Mouse (Mus musculus) T-helper 1 cell (primary cell): ENCODE measurements at regions not wholly inside any gene's neighbourhood (a gene's known extent, or its start where the extent isn't known, plus 50 kb on each side); places are given as distances from the start of the nearest gene placed in this dataset.

Source experiments
- in situ Hi-C: fragments of 300-600 bp; cut with MboI, MseI; formaldehyde crosslinking; loops from one replicate; pipeline ENCODE4 v1.15.1; 2025; ENCODE audit warnings: high pct_unique_total_duplicates

GRCm38 (mm10) chr10:55697096-55697495, 409.6 kb upstream of the Msl3l2 start:
- in situ Hi-C loops, result loop anchor here (10.0 kb wide), 1 partner anchor 1982 kb away; no protein-coding TSS in a partner anchor

GRCm38 (mm10) chr10:55713386-55713785, 393.3 kb upstream of the Msl3l2 start:
- in situ Hi-C loops, result no loop called here
